Mouse (Mus musculus): ENCODE data around the gene Shisa8. TPM values are rescaled to one million over a fixed set of nuclear protein-coding genes. Genes with fewer than 3 reads are reported as not detected.
"Not testable (repeated sequence)": the region's sequence is repeated elsewhere in the genome, so short reads cannot be mapped to it uniquely, and the experiment has no call there.

The Shisa8 gene
- total RNA-seq (2022), result 1 to 10 TPM; 3.1 to 5.3 (median 5.0) TPM

DNA sequence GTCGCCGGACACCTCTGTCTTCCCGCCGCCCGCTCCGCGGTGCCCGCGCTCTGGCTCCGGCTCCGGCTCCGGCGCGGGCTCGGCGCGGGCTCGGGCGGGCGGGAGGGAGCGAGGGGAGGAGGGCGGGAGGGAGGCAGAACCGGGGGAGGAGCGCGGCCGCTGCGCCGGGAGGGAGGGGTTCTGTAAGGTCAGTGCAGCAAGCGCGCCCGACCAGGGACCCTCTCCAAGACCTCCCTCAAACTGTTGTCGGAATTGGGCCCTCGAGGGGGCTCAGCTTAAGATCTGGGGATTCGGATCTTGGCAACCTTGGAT lies at the start of gene Shisa8:
Gene Shisa8, minus strand, starts transcription at position 64 of the 312 bp plus-strand sequence.
- no peak for DNase-seq (ENCODE audit: low spot score in 2 of 2)

DNA sequence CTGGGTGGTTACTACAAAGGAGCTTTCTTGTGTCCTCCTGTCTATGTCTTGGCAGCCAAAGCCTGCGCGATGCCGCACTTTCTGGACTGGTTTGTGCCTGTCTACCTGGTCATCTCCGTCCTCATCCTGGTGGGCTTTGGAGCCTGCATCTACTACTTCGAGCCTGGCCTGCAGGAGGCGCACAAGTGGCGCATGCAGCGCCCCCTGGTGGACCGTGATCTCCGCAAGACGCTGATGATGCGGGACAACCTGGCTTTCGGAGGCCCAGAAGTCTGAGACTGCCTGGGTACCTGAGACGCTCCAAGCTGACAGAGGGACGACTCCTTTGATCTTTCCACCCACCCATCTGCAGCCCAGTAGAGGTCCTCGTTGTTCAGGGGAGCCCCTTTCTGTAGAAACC lies 46.9 kb upstream of the Shisa8 start:
- peak in 1 of 2 experiments; percentile 67 for DNase-seq (ENCODE audit: low spot score in 2 of 2)

- peak; percentile 74 to 92 for DNase-seq (ENCODE audit: low spot score in 2 of 2)
Observed at GRCm38 (mm10) chr15:82255944-82256383, 43.3 kb upstream of the Shisa8 start.

- no peak for DNase-seq (ENCODE audit: low spot score in 2 of 2)
Observed at GRCm38 (mm10) chr15:82255248-82255647, 42.6 kb upstream of the Shisa8 start.

DNA sequence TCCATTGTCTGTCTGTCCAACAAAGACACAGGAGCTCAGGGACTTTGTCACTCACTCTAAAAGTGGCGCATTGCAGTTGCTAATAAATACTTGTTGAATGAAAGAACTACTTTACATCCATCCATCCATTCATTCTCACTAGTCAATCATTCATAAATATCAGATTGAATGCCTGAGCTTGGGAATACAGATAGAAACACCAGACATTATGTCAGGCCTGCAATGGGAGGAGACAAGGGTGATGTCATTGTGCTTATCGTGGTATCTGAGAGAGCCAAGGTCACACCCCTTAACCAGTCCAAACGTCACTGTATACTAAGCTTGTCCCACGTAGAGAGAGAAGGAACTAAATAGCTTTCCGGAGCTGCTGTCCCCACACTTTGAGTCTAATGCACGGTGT lies 39.5 kb upstream of the Shisa8 start, which contains the start of gene 1500009C09Rik:
Gene 1500009C09Rik, plus strand, starts transcription at position 301 of the 400 bp plus-strand sequence.
- no peak for DNase-seq (ENCODE audit: low spot score in 2 of 2)

DNA sequence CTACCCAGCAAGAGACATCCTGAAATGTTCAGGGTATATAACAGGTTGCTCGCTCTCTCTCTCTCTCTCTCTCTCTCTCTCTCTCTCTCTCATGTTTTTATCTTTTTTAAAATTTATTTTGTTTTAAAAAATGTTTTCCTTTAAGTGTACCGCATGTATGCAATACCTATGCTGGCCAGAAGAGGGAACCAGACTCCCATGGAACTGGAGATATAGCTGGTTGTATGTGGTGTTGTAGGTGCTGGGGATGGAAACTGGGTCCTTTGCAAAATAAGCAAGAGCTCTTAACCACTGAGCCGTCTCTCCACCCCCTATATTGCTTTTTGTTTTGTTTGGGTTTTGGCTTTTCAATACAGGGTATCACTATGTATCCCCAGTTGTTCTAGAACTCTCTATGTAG lies 39.0 kb upstream of the Shisa8 start:
- DNase-seq (ENCODE audit: low spot score in 2 of 2), result no peak

- no peak for DNase-seq (ENCODE audit: low spot score in 2 of 2)
Observed at GRCm38 (mm10) chr15:82247131-82247776, 34.6 kb upstream of the Shisa8 start.

DNA sequence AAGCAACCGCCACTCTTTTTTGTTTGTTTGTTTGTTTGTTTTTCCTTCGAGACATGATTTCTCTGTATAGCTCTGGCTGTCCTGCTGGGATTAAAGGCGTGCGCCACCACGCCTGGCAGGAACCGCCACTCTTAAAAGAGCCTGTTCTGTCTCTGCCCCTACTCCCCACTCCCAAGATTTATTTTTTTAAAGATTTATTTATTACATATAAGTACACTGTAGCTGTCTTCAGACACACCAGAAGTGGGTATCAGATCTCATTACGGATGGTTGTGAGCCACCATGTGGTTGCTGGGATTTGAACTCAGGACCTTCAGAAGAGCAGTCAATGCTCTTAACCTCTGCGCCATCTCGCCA lies 32.2 kb upstream of the Shisa8 start:
- not testable (repeated sequence) for DNase-seq (ENCODE audit: low spot score in 2 of 2)

GRCm38 (mm10) chr15:82244115-82244804 lies 31.6 kb upstream of the Shisa8 start, which contains the start of gene Cenpm:
Gene Cenpm (minus strand): TSS chr15:82244748.
- DNase-seq (ENCODE audit: low spot score in 2 of 2), result peak; percentile 88 to 90

DNA sequence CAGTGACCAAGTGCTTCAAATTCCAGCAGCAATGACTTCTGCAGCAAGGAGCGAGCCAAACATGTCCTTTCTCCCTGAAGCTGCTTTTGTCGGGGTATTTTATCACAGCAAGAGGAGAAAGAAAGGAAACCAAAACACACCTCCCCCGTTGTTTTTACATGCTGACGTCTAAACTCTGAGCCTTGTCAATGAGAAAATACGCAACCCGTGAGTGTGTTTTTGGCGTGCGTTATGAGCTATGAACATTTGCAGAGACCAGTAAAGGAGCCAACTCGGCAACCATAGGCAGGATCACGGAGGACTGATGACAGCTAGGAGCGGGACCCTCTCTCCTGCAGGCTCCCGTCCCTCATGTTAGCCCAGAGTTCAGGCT lies 31.1 kb upstream of the Shisa8 start:
- no peak for DNase-seq (ENCODE audit: low spot score in 2 of 2)

DNA sequence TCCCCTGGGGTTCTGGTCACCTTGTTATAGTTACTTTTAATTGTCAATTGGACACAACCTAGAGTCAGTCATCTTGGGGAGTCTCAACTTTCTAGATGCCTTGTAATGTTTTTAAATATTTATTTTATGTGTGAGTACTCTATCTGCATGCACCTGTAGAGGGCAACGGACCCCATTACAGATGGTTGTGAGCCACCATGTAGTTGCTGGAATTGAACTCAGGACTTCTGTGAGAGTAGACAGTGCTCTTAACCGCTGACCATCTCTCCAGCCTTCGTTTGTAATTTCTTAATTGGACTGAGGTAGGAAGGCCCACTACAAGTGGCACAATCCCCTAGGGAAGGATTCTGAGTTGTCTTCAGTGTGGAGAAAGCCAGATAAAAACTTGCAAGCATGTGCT lies 30.7 kb upstream of the Shisa8 start:
- DNase-seq (ENCODE audit: low spot score in 2 of 2), result no peak

DNA sequence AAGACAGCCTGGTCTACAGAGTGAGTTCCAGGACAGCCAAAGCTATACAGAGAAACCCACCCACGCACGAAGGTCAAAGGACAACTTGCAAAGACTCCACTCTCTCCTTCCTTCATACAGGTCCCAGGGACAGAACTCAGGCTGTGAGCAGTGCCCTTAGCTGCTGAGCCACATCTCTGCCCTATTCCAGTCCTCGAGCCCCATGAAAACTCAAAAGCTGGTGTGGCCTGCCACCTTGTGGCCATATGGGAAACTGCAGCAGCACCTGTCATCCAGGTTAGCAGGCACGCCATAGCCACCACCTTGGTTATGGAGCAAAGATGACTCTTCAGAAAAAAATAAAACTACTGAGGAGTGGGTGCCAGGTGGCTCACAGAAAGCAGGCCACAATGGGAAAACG lies 23.9 kb upstream of the Shisa8 start:
- peak; percentile 61 to 88 for DNase-seq (ENCODE audit: low spot score in 2 of 2)

DNA sequence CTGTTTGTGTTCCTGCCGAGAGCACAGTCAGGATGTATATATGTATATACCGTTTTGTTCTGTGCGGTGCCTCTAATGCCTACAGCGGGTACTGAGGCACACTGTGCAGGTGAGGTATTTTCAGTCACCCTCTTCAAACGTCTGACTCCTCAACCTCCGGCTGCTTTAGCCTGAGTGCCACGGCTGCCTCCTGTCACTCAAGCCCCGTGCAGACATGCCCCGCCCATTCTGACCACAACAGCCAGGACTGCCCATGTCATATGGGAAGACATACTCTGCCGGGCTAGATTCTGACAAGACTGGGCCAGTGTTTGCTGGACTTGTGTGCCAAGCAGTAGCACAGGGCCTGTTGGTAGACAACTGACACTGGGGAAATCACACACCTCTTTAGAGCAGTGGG lies 23.0 kb upstream of the Shisa8 start:
- DNase-seq (ENCODE audit: low spot score in 2 of 2), result no peak

DNA sequence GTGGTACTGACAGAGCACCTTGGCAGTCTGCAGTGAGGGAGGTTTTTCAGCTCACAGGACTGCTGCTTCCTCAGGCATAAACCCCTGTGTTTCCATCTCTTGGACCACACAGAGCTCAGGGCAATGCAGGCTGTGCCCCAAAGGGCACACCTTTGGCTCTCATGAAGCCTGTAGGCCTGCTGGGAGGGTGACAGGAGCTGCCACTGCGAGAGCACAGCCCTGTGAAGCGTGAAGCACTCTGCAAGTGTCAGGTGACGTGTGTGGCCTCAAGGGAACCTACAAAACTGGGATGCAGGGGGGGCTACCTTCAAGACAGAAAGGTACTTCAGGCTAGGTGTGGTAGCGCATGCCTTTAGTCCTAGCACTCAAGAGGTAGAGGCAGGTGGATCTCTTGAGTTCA lies 20.0 kb upstream of the Shisa8 start:
- no peak for DNase-seq (ENCODE audit: low spot score in 2 of 2)

GRCm38 (mm10) chr15:82231591-82232378 lies 19.2 kb upstream of the Shisa8 start:
- DNase-seq (ENCODE audit: low spot score in 2 of 2), result peak in 1 of 2 experiments; percentile 50

- DNase-seq (ENCODE audit: low spot score in 2 of 2), result no peak
Observed at GRCm38 (mm10) chr15:82231100-82231499, 18.5 kb upstream of the Shisa8 start.

GRCm38 (mm10) chr15:82230098-82230611 lies 17.5 kb upstream of the Shisa8 start:
- DNase-seq (ENCODE audit: low spot score in 2 of 2), result no peak

GRCm38 (mm10) chr15:82229542-82230045 lies 17.0 kb upstream of the Shisa8 start:
- DNase-seq (ENCODE audit: low spot score in 2 of 2), result no peak

DNA sequence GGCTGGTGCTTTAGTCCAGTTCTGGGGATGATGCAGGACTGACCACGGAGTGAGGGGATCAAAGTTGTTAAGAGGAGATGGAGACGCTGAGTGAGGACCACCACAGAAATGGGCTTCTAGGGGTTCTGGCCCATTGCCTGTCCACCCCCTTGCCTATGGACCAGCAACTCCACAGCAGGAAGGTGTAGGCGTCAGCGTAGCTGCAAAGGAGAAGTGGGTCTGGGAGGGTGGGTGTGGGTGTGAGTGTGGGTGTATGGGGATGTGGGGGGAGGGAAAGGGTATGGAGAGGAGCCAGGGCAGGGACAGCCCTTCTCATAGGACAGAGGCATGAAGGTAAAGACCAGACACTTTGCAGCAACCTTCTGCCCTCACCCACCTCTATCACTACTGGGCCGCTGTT lies 13.2 kb upstream of the Shisa8 start:
- DNase-seq (ENCODE audit: low spot score in 2 of 2), result no peak

DNA sequence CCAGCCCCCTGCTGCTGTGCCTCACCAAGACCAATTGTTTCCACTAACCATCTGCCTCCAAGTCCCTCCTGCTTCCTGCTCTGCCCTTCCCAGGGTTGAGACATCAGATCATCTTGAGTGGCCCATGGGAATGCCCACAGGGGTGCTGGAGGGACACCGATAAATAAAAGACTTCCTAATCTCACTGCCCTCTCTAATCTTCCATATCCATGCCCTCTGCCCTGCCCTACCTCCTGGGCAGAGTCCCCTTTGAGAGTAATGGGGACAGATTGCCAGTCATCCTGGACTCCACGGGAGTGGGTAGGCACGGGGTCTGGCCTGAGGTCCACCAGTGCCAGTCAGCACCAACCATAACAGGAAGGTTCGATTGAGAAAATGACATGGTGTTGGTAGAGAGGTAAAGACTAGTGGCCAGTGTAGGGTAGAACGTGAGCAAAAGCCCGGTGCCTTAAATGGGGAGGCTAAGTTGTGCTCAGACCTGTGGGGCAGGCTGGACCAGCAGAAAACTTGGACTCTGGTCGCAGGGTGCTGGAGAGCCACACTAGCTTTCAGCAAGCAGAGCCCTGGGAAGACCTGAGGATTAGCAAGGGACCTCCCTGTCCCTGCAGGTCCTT lies 12.1 kb upstream of the Shisa8 start:
- DNase-seq (ENCODE audit: low spot score in 2 of 2), result no peak
